Mouse (Mus musculus) kidney, embryonic 15.5 days (tissue): ENCODE measurements around the gene Pcsk7. TPM values are rescaled to one million over a fixed set of nuclear protein-coding genes. Genes with fewer than 3 reads are reported as not detected.

Experiments used
- ATAC-seq: fragments of 200-750 bp; cut with Nextera tagmentation; replicated peaks from 2 replicates; pipeline ENCODE4 v1.8.0; 2017; ENCODE audit warnings: moderate TSS enrichment; ENCODE audit not compliant: low FRiP score
- H3K27ac ChIP-seq: fragments of 300-500 bp; sonication (generic); 2 replicates; pipeline ENCODE4 v1.5.1; 2015; ENCODE audit warnings: mild to moderate bottlenecking, inconsistent platforms
- H3K27me3 ChIP-seq: fragments of 300-500 bp; sonication (generic); 2 replicates; pipeline ENCODE4 v1.6.1; 2015; ENCODE audit warnings: inconsistent platforms
- H3K36me3 ChIP-seq: fragments of 300-500 bp; sonication (generic); 2 replicates; pipeline ENCODE4 v1.6.1; 2015; ENCODE audit warnings: inconsistent platforms
- H3K4me1 ChIP-seq: fragments of 300-500 bp; sonication (generic); 2 replicates; pipeline ENCODE4 v1.6.1; 2015; ENCODE audit warnings: inconsistent platforms
- H3K4me2 ChIP-seq: fragments of 300-500 bp; sonication (generic); 2 replicates; pipeline ENCODE4 v1.6.1; 2015; ENCODE audit warnings: moderate library complexity, mild to moderate bottlenecking, inconsistent platforms
- H3K4me3 ChIP-seq: fragments of 300-500 bp; sonication (generic); replicated peaks from 2 replicates; pipeline ENCODE4 v1.5.1; 2015; ENCODE audit warnings: mild to moderate bottlenecking, inconsistent platforms
- H3K9ac ChIP-seq: fragments of 300-500 bp; sonication (generic); 2 replicates; pipeline ENCODE4 v1.6.1; 2015; ENCODE audit warnings: mild to moderate bottlenecking, inconsistent platforms
- H3K9me3 ChIP-seq: fragments of 300-500 bp; sonication (generic); replicated peaks from 2 replicates; pipeline ENCODE4 v1.6.1; 2016; ENCODE audit warnings: inconsistent platforms
- WGBS: fragments of 180-500 bp; shearing (Covaris S2); methylation state at CpG from one replicate; pipeline ENCODE4 v1.1.7; 2015; ENCODE audit warnings: mixed read lengths; 5-methylcytosine and 5-hydroxymethylcytosine counted together
- polyA plus RNA-seq: library from polyadenylated mRNA; unstranded; fragments of >200 nt; fragmentation: Nextera tagmentation; extraction: Ambion mirVana; gene quantifications from 2 replicates; pipeline ENCODE4 v1.2.1, GENCODE M21; 2015

The Pcsk7 gene
- 19.4 and 22.0 TPM in 2 replicates for polyA plus RNA-seq

DNA sequence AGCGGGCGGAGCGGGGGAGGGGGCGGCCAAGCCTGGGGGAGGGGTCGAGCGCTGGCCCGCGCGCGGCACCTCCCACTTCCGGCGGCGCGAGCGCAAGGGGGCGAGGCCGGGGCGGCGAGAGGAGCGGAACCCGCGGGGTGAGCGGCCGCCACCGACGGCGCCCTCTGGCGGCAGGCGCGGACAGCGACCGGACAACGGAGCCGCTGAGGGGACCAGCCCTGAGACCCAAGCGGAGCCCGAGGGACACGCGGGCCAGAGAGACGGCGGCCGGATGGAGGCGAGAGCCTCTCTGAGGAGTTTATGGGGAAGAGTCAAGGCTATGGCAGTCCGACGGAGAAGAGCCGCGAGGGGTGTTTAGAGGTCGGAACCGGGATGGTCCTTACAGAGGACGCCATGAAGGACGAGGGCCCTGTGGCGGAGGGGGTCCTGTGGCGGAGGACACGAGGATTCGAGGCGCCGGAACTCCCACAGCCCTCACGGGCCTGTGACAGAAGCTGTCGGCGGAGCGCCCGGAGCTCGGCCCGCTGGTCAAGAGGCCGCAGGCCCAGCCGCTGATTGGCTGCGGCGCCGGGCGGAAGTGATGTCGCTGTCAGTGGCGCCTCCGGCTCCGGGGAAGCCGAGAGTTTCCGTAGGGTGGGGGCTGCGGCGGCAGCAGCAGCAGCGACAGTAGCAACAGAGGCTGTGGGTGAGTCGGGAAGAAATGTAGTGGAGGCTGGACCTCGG is at the start of gene Pcsk7, which contains the start of gene Rnf214:
Pcsk7 (plus strand) TSS at position 143 of the 723 bp plus-strand sequence.
Rnf214 (minus strand) TSS at position 557 of the 723 bp plus-strand sequence.
- H3K9me3 ChIP-seq = no peaks in the 10 kb centered on the region
- ATAC-seq = peak; percentile 93
- peak within 1 kb of the TSS; percentile 88 for H3K4me2 ChIP-seq
- H3K4me3 ChIP-seq = peak within 1 kb of the TSS; percentile 86
- peak within 1 kb of the TSS; percentile 98 for H3K27ac ChIP-seq
- H3K36me3 ChIP-seq = peaks cover 50% of the 10 kb centered on the region
- H3K9ac ChIP-seq = peak within 1 kb of the TSS; percentile 94
- WGBS = under 1% methylated on average over 78 of the region's 80 CpGs
- H3K4me1 ChIP-seq = peaks cover 22% of the 10 kb centered on the region
- H3K27me3 ChIP-seq = no peaks in the 10 kb centered on the region

DNA sequence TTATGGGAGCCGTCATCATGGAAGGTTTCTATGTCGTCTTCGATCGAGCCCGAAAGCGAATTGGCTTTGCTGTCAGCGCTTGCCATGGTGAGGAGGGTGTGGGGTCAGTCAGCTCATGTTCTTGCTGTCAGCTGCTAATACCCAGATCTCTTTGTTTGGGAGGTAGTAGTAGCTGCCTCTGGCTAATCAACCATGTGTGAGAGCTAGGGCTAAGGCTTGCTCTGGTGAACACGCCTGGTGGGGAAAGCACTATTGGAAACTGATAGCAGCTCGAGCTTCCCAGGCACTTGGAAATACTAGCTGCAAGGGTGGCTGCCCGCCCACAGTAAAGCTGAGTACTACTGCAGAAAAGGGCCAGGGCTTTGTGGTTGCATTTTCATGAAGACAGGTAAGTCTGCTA is 46.9 kb upstream of the Pcsk7 start:
- Histone ChIP-seq H3K4me1 (no peaks in the 10 kb centered on the region), H3K9ac (no peak overlapping the region), H3K36me3 (peaks cover 96% of the 10 kb centered on the region), H3K9me3 (no peaks in the 10 kb centered on the region), H3K27ac (0 out of 2 replicates have a peak overlapping the region, but pooled peaks have one; percentile 37), H3K27me3 (no peaks in the 10 kb centered on the region), H3K4me3 (no peak overlapping the region), H3K4me2 (no peak overlapping the region)
- ATAC-seq = peak; percentile 52; the same call in 1 of the 2 replicates
- WGBS = 76% methylated on average over 10 of the region's 10 CpGs

DNA sequence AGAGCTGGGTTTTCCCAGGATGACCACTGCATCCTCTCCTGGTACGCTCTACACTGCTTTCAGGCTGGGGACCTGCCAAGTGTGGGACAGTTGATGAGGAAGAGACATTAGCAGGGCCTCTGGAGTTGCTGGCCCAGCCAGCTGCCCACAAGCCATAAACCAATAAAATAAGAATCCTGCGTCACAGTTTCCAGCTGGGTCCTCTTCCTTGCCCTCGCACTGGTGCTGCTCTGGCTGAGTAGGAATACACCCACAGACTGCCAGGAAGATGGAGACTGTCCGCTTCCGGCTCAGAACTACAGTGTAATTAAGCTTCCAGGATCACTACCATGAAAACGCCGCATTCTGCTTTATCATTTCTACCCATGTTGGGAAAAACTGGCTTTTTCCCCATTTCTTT is 44.5 kb upstream of the Pcsk7 start:
- peaks cover 97% of the 10 kb centered on the region for H3K36me3 ChIP-seq
- H3K27me3 ChIP-seq = no peaks in the 10 kb centered on the region
- H3K4me2 ChIP-seq = no peak overlapping the region
- H3K9me3 ChIP-seq = no peaks in the 10 kb centered on the region
- WGBS = 69% methylated on average over 7 of the region's 7 CpGs
- H3K4me3 ChIP-seq = no peak overlapping the region
- no peaks in the 10 kb centered on the region for H3K4me1 ChIP-seq
- H3K9ac ChIP-seq = no peak overlapping the region
- no peak overlapping the region for H3K27ac ChIP-seq
- no peak for ATAC-seq

DNA sequence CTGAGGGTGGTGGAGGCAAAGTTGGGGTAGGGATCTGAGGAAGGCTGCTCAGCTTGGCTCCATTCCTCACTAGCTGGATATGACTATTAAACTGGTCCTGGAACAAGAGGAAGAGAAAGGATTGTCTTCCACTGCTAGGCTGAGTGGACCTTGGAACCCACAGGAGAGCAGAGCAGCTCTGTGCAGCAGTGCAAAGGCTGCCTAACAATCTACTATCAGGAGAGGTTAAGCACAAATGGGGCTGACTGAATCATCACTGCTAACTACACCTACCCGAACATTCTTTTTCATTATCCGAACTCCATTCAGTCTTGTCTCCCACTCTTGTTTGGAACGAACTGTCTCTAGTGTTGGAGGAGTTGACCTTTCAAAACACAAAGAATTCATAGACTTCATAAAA is 37.1 kb upstream of the Pcsk7 start:
- no peak overlapping the region for H3K4me2 ChIP-seq
- H3K27ac ChIP-seq = no peak overlapping the region
- H3K9me3 ChIP-seq = no peaks in the 10 kb centered on the region
- 92% methylated on average over 3 of the region's 3 CpGs for WGBS
- peaks cover 95% of the 10 kb centered on the region for H3K36me3 ChIP-seq
- no peak overlapping the region for H3K4me3 ChIP-seq
- H3K9ac ChIP-seq = no peak overlapping the region
- no peaks in the 10 kb centered on the region for H3K4me1 ChIP-seq
- no peak for ATAC-seq
- no peaks in the 10 kb centered on the region for H3K27me3 ChIP-seq

DNA sequence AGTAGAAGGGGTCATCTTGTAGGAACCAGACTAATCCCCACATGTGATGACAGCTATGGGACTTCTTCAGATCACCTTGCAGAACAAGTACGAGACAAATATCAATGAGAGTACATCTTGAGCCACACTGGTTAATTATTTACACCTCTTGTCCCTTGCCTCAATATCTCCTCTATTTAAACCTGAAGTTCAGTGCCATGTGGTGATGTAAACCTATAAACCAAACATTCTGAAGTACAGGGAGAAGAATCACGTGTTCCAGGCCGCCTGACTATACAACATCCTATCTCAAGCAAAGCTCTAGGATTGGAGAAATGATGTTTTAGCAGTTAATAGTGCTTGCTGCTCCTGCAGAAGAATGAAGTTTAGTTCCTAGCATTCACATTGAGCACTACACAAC is 36.0 kb upstream of the Pcsk7 start:
- 95% methylated on average over 3 of the region's 3 CpGs for WGBS
- ATAC-seq = no peak
- Histone ChIP-seq H3K27ac (no peak overlapping the region), H3K4me3 (no peak overlapping the region), H3K9me3 (no peaks in the 10 kb centered on the region), H3K27me3 (no peaks in the 10 kb centered on the region), H3K36me3 (peaks cover 92% of the 10 kb centered on the region), H3K4me1 (no peaks in the 10 kb centered on the region), H3K9ac (no peak overlapping the region), H3K4me2 (no peak overlapping the region)

DNA sequence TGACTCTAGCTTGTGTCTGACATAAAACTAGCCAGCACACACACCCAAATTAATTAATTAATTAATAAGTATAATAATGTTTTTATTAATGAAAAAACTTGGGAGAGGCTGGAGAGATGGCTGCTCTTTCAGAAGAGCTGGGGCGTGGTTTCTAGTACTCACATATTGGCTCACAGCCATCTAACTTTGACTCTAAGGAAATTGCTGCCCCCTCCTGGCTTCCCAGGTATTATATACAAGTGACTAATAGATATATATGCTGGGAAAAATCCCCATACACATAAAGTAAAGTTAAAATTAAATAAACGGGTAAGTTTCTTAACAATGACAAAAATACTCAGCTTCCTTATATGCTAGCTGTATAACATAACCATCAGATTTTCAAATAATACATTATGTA is 28.4 kb upstream of the Pcsk7 start:
- Histone ChIP-seq H3K4me1 (no peaks in the 10 kb centered on the region), H3K9ac (no peak overlapping the region), H3K4me3 (no peak overlapping the region), H3K27ac (no peak overlapping the region), H3K9me3 (no peaks in the 10 kb centered on the region), H3K36me3 (peaks cover 79% of the 10 kb centered on the region), H3K4me2 (no peak overlapping the region), H3K27me3 (no peaks in the 10 kb centered on the region)
- ATAC-seq = no peak
- WGBS = 75% methylated on average over 2 of the region's 2 CpGs

DNA sequence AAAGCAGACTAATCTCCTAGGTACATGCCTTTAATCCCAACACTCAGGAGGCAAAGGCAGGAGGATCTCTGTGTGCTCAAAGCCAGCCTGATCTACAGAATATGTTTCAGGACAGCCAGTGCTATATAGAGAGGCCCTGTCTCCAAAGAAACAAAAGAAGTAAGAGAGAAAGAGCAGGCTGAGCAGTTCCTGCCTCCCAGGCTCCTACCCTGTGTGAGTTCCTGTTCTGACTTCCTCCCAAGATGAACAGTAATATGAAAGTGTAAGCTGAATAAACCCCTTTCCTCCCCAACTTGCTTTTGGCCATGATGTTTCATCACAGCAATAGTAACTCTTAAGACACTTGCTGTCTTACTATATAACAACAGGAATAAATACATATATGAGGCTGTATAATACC is 12.6 kb upstream of the Pcsk7 start:
- Histone ChIP-seq H3K27ac (no peak overlapping the region), H3K27me3 (no peaks in the 10 kb centered on the region), H3K9ac (no peak overlapping the region), H3K4me2 (no peak overlapping the region), H3K36me3 (peaks cover 96% of the 10 kb centered on the region), H3K4me1 (no peaks in the 10 kb centered on the region), H3K4me3 (no peak overlapping the region), H3K9me3 (no peaks in the 10 kb centered on the region)
- no peak for ATAC-seq

DNA sequence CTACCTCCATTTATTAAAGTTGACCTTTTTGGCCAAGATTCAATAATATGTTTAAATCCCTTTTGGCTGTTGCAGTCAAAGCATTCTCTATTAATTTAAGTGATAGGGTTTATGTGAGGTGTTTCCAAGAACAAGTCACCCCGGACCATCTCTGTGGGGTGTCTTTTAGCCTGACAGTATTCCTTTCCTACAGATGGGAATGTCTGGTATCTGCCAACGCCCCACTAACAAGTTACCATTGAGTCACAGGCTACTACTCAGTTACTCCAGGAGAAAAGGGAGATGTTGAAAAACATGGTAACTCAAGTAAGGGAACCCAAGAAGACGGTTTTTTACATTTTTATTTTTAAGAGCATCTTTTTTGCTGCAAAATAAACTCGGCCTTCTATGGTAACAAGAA is 1.1 kb upstream of the Pcsk7 start:
- Histone ChIP-seq H3K27me3 (no peaks in the 10 kb centered on the region), H3K4me1 (peaks cover 22% of the 10 kb centered on the region), H3K9me3 (no peaks in the 10 kb centered on the region), H3K4me2 (peak overlapping the region; percentile 88), H3K9ac (peak overlapping the region; percentile 94), H3K36me3 (peaks cover 47% of the 10 kb centered on the region), H3K4me3 (peak overlapping the region; percentile 86), H3K27ac (0 out of 2 replicates have a peak overlapping the region, but pooled peaks have one; percentile 98)
- no peak for ATAC-seq
- 52% methylated on average over 4 of the region's 4 CpGs for WGBS

DNA sequence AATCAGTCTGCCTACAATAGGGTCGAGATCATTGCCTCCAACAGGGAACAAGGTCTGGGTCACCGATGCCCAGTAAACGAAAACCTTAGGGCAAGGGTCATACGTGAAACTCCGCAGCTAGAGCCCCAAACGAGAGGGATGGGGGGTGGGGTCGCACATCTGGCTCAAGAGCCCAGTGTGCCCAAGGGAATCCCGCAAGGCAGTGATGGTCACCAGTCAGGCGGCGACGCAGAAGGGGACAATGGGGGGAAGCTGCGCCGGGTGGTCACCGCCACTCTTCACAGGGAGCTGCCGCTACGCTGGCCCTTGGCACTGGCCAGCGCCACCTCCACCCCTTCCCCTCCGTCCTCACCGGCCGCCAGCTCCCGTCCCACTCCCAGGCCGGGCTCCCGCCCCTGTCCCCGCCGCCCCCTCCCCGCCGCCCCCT is 473 bp upstream of the Pcsk7 start:
- ATAC-seq = peak; percentile 69
- Histone ChIP-seq H3K36me3 (peaks cover 49% of the 10 kb centered on the region), H3K4me1 (peaks cover 22% of the 10 kb centered on the region), H3K4me3 (peak overlapping the region; percentile 86), H3K9ac (peak overlapping the region; percentile 94), H3K27ac (peak overlapping the region; percentile 98), H3K9me3 (no peaks in the 10 kb centered on the region), H3K27me3 (no peaks in the 10 kb centered on the region), H3K4me2 (peak overlapping the region; percentile 88)
- WGBS = 0% methylated on average over 19 of the region's 27 CpGs

DNA sequence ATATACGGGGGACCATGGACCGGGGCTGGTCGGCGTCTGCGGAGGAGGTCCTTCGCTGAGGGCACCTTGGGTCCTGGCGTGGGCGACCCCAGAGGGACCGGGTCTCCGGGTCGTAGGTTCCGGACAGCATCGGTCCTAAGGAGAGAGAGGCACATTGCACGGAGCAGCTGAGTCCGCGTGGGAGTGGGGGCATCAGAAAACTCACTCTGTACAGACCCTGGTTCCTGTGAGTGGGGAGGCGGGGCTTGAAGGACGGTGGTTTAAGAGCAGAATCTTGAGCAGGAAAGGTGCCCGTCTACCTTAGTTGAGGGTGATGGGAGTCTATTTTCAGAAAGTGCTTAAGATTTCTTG is 756 bp downstream of the Pcsk7 start:
- Histone ChIP-seq H3K4me1 (peaks cover 22% of the 10 kb centered on the region), H3K4me3 (peak overlapping the region; percentile 86), H3K27me3 (no peaks in the 10 kb centered on the region), H3K9me3 (no peaks in the 10 kb centered on the region), H3K9ac (peak overlapping the region; percentile 94), H3K27ac (peak overlapping the region; percentile 98), H3K4me2 (peak overlapping the region; percentile 88), H3K36me3 (peaks cover 50% of the 10 kb centered on the region)
- ATAC-seq = peak; percentile 33
- under 1% methylated on average over 19 of the region's 19 CpGs for WGBS

DNA sequence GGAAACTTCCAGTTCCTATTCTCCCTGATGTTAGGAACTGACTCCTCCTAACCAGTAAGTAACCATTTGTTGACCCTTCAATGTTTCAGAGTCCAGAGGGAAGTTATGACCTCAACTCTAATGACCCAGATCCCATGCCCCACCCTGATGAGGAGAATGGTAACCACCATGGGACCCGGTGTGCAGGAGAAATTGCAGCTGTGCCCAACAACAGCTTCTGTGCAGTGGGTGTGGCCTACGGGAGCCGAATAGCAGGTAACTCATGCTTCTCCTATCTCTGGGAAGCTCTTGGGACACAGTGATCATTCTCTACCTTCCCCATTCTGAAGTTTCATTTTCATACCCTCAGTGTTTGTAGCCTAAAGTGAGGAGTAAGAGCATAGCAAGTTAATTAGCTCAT is 4.7 kb downstream of the Pcsk7 start:
- Histone ChIP-seq H3K27ac (no peak overlapping the region), H3K36me3 (peaks cover 73% of the 10 kb centered on the region), H3K27me3 (no peaks in the 10 kb centered on the region), H3K4me2 (no peak overlapping the region), H3K4me3 (no peak overlapping the region), H3K9ac (no peak overlapping the region), H3K9me3 (no peaks in the 10 kb centered on the region), H3K4me1 (peaks cover 10% of the 10 kb centered on the region)
- WGBS = 92% methylated on average over 3 of the region's 3 CpGs
- ATAC-seq = no peak

DNA sequence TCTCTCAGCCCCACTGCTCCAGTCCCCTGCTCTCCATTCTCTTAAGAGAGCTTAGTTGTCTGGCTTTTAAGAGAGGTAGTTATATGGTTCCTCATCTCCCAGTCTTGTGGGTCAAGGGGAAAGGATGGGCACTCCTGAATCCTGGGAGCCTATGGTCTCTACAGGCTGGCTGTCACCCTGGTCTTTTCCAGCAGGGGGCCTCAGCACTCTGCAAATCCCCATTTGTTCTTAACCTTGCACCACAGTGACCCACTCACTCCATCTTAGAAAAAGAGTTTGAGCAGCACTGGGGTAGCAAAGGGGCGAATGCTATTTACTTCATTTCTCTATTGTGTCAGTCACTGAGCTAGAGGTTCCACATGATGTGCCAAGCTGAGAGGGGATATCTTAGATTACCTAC is 5.4 kb downstream of the Pcsk7 start:
- no peak overlapping the region for H3K9ac ChIP-seq
- no peak for ATAC-seq
- 81% methylated on average over 1 of the region's 1 CpGs for WGBS
- H3K4me3 ChIP-seq = no peak overlapping the region
- no peak overlapping the region for H3K4me2 ChIP-seq
- peaks cover 79% of the 10 kb centered on the region for H3K36me3 ChIP-seq
- no peaks in the 10 kb centered on the region for H3K9me3 ChIP-seq
- H3K4me1 ChIP-seq = peaks cover 10% of the 10 kb centered on the region
- H3K27me3 ChIP-seq = no peaks in the 10 kb centered on the region
- no peak overlapping the region for H3K27ac ChIP-seq

DNA sequence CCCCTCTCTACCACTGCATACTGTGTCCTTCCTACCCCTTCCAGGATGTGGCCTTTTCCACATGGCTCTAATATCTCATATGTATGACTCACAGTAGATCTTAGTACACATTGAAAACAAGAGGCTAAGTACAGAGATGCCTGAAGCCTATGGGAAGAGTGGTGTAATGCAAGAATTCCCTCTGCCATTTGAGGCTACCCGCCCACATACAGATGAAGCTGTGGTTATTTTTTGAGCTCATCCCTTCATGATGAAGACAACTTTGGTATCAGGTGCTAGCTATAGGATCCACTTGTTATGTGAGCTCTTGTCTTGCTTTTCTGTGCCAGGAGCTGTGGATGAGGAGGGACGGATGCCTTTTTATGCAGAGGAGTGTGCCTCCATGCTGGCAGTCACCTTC is 9.4 kb downstream of the Pcsk7 start:
- no peak overlapping the region for H3K9ac ChIP-seq
- H3K9me3 ChIP-seq = no peaks in the 10 kb centered on the region
- H3K4me1 ChIP-seq = no peaks in the 10 kb centered on the region
- ATAC-seq = no peak
- 93% methylated on average over 2 of the region's 2 CpGs for WGBS
- peaks cover 98% of the 10 kb centered on the region for H3K36me3 ChIP-seq
- H3K4me3 ChIP-seq = no peak overlapping the region
- H3K4me2 ChIP-seq = no peak overlapping the region
- H3K27ac ChIP-seq = no peak overlapping the region
- H3K27me3 ChIP-seq = no peaks in the 10 kb centered on the region
